Mouse (Mus musculus) ES-Bruce4 (cell line): ENCODE data around the gene Rnf144b.

Experiments used
- CTCF ChIP-seq: IDR thresholded peaks from one replicate; pipeline ENCODE4 v1.8.1; 2011; ENCODE audit warnings: low read depth, low read length
- EP300 ChIP-seq: IDR thresholded peaks from 2 replicates; pipeline ENCODE4 v1.6.1; 2011; ENCODE audit warnings: low read depth, low read length; ENCODE audit not compliant: insufficient read depth
- POLR2A ChIP-seq: IDR thresholded peaks from one replicate; pipeline ENCODE4 v1.8.1; 2011; ENCODE audit warnings: low read length; ENCODE audit not compliant: insufficient read depth

DNA sequence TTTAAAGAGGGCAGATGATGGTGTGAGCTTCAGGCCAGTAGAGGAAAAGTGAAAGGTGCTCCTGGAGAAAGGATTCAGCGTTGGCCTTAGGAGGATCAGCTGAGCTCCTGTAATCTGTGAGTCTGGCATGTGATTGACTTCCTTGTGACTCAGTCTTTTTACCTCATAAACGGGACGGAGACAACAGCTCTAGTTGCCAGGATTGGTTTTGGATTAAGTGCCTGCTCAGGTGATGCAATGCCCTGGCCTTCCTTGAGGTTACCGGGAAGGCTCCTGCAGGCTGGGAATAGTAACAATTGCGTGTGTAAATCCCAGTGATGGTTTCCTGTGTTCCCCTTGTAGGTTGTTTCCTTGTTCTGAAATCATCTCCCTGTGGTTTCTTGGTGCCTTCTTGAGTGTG lies 39.5 kb downstream of the Rnf144b start:
- TF ChIP-seq EP300 (no peak), CTCF (no peak), POLR2A (no peak)
